Mouse (Mus musculus): ENCODE measurements at regions not wholly inside any gene's neighbourhood (a gene's known extent, or its start where the extent isn't known, plus 50 kb on each side); places are given as distances from the start of the nearest gene placed in this dataset.

DNA sequence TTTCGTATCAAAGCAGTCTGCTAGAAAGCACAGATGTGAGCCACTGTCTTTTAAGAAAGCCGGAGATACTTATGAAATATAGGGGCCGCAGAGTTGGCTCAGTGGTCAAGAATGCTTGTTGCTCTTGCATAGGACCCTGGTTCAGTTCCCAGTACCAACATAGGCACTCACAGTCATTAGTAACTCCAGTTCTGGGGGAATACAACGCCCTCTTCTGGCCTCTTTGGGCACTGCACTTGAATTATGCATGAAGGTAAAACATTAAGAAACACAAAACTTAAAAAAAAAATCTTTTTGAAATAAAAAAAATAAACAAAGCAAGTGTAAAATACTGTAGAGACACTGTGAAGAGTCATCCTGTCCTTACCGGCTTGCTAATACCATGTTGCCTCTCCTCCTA lies 94.7 kb upstream of the Irf2bp2 start:
- DNase-seq (ENCODE audit: low spot score) = no peak
- Histone ChIP-seq H3K9ac (ENCODE audit: low read length) (no peak overlapping the region), H3K36me3 (ENCODE audit: control insufficient read depth, insufficient read depth, low read length) (no peaks in the 10 kb centered on the region), H3K27ac (replicated peaks; ENCODE audit: low read depth, low read length) (no peak overlapping the region), H3K27me3 (ENCODE audit: control insufficient read depth, insufficient read depth, low read length) (no peaks in the 10 kb centered on the region), H3K9me3 (ENCODE audit: control insufficient read depth, low read length) (no peaks in the 10 kb centered on the region), H3K4me3 (ENCODE audit: low read depth, low read length) (no peak overlapping the region), H3K4me2 (ENCODE audit: low read depth, severe bottlenecking) (no peak overlapping the region), H3K4me1 (ENCODE audit: control insufficient read depth, insufficient read depth, low read length) (no peaks in the 10 kb centered on the region)
- ATAC-seq (ENCODE audit: insufficient number of reproducible peaks, low FRiP score, low TSS enrichment, low read depth) = no peak
- WGBS = 75% methylated on average over 5 of the region's 5 CpGs

GRCm38 (mm10) chr8:126688014-126688413 lies 94.2 kb upstream of the Irf2bp2 start:
- no peaks in the 10 kb centered on the region for H3K27me3 ChIP-seq (ENCODE audit: control insufficient read depth, insufficient read depth, low read length)
- H3K27ac ChIP-seq (replicated peaks; ENCODE audit: low read depth, low read length) = no peak overlapping the region
- H3K9ac ChIP-seq (ENCODE audit: low read length) = no peak overlapping the region
- no peak overlapping the region for H3K4me3 ChIP-seq (ENCODE audit: low read depth, low read length)
- no peak overlapping the region for H3K4me2 ChIP-seq (ENCODE audit: low read depth, severe bottlenecking)
- 80% methylated on average over 6 of the region's 6 CpGs for WGBS
- DNase-seq (ENCODE audit: low spot score) (no peak), ATAC-seq (ENCODE audit: insufficient number of reproducible peaks, low FRiP score, low TSS enrichment, low read depth) (no peak)
- no peaks in the 10 kb centered on the region for H3K4me1 ChIP-seq (ENCODE audit: control insufficient read depth, insufficient read depth, low read length)
- H3K9me3 ChIP-seq (ENCODE audit: control insufficient read depth, low read length) = no peaks in the 10 kb centered on the region
- H3K36me3 ChIP-seq (ENCODE audit: control insufficient read depth, insufficient read depth, low read length) = no peaks in the 10 kb centered on the region

- H3K9me3 ChIP-seq (ENCODE audit: control insufficient read depth, low read length) = no peaks in the 10 kb centered on the region
- 89% methylated on average over 4 of the region's 4 CpGs for WGBS
- ATAC-seq (ENCODE audit: insufficient number of reproducible peaks, low FRiP score, low TSS enrichment, low read depth) (no peak), DNase-seq (ENCODE audit: low spot score) (no peak)
- H3K9ac ChIP-seq (ENCODE audit: low read length) = no peak overlapping the region
- H3K27me3 ChIP-seq (ENCODE audit: control insufficient read depth, insufficient read depth, low read length) = no peaks in the 10 kb centered on the region
- no peaks in the 10 kb centered on the region for H3K36me3 ChIP-seq (ENCODE audit: control insufficient read depth, insufficient read depth, low read length)
- H3K4me3 ChIP-seq (ENCODE audit: low read depth, low read length) = no peak overlapping the region
- H3K4me2 ChIP-seq (ENCODE audit: low read depth, severe bottlenecking) = no peak overlapping the region
- H3K4me1 ChIP-seq (ENCODE audit: control insufficient read depth, insufficient read depth, low read length) = no peaks in the 10 kb centered on the region
- H3K27ac ChIP-seq (replicated peaks; ENCODE audit: low read depth, low read length) = no peak overlapping the region
Measured at GRCm38 (mm10) chr8:126686827-126687226, 93.0 kb upstream of the Irf2bp2 start.

- Histone ChIP-seq H3K4me1 (ENCODE audit: control insufficient read depth, insufficient read depth, low read length) (no peaks in the 10 kb centered on the region), H3K36me3 (ENCODE audit: control insufficient read depth, insufficient read depth, low read length) (no peaks in the 10 kb centered on the region), H3K27me3 (ENCODE audit: control insufficient read depth, insufficient read depth, low read length) (no peaks in the 10 kb centered on the region), H3K4me3 (ENCODE audit: low read depth, low read length) (no peak overlapping the region), H3K9me3 (ENCODE audit: control insufficient read depth, low read length) (no peaks in the 10 kb centered on the region), H3K4me2 (ENCODE audit: low read depth, severe bottlenecking) (no peak overlapping the region), H3K9ac (ENCODE audit: low read length) (no peak overlapping the region), H3K27ac (replicated peaks; ENCODE audit: low read depth, low read length) (no peak overlapping the region)
- 84% methylated on average over 6 of the region's 6 CpGs for WGBS
- DNase-seq (ENCODE audit: low spot score) (no peak), ATAC-seq (ENCODE audit: insufficient number of reproducible peaks, low FRiP score, low TSS enrichment, low read depth) (no peak)
Measured at GRCm38 (mm10) chr8:126685365-126685764, 91.6 kb upstream of the Irf2bp2 start.

GRCm38 (mm10) chr8:126683950-126684349 lies 90.2 kb upstream of the Irf2bp2 start:
- no peak overlapping the region for H3K4me2 ChIP-seq (ENCODE audit: low read depth, severe bottlenecking)
- no peak for ATAC-seq (ENCODE audit: insufficient number of reproducible peaks, low FRiP score, low TSS enrichment, low read depth)

DNA sequence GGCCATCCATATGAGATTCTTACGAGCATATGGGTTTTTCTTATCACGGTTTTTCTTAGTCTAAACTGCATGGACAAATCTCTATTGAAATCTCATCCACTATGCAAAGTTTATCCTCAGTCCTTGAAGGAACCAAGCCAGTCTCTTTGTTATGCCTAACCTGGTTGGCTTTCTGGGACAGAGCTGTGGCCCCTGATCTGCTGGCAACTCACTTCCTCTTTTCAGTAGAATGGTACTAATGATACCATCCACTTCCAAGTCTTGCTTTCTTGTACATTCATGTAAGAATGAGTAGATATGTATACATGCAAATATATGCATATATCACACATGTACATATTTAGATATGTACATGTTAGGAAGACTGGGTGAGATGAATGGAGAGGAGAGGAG lies 89.8 kb upstream of the Irf2bp2 start:
- Histone ChIP-seq H3K27me3 (ENCODE audit: control insufficient read depth, insufficient read depth, low read length) (no peaks in the 10 kb centered on the region), H3K9ac (ENCODE audit: low read length) (no peak overlapping the region), H3K36me3 (ENCODE audit: control insufficient read depth, insufficient read depth, low read length) (no peaks in the 10 kb centered on the region), H3K27ac (replicated peaks; ENCODE audit: low read depth, low read length) (no peak overlapping the region), H3K4me1 (ENCODE audit: control insufficient read depth, insufficient read depth, low read length) (no peaks in the 10 kb centered on the region), H3K4me2 (ENCODE audit: low read depth, severe bottlenecking) (no peak overlapping the region), H3K9me3 (ENCODE audit: control insufficient read depth, low read length) (no peaks in the 10 kb centered on the region), H3K4me3 (ENCODE audit: low read depth, low read length) (no peak overlapping the region)
- no peak for ATAC-seq (ENCODE audit: insufficient number of reproducible peaks, low FRiP score, low TSS enrichment, low read depth)
- no peak for DNase-seq (ENCODE audit: low spot score)
- 90% methylated on average over 2 of the region's 2 CpGs for WGBS

More at GRCm38 (mm10) chr8:126683950-126684349, 90.2 kb upstream of the Irf2bp2 start:
- H3K9ac ChIP-seq (ENCODE audit: low read length) = no peak overlapping the region
- no peak for DNase-seq (ENCODE audit: low spot score)
- H3K4me3 ChIP-seq (ENCODE audit: low read depth, low read length) = no peak overlapping the region
- no peaks in the 10 kb centered on the region for H3K36me3 ChIP-seq (ENCODE audit: control insufficient read depth, insufficient read depth, low read length)
- no peak overlapping the region for H3K27ac ChIP-seq (replicated peaks; ENCODE audit: low read depth, low read length)
- no peaks in the 10 kb centered on the region for H3K27me3 ChIP-seq (ENCODE audit: control insufficient read depth, insufficient read depth, low read length)
- H3K9me3 ChIP-seq (ENCODE audit: control insufficient read depth, low read length) = no peaks in the 10 kb centered on the region
- 70% methylated on average over 4 of the region's 4 CpGs for WGBS
- no peaks in the 10 kb centered on the region for H3K4me1 ChIP-seq (ENCODE audit: control insufficient read depth, insufficient read depth, low read length)

- H3K4me2 ChIP-seq (ENCODE audit: low read depth, severe bottlenecking) = no peak overlapping the region
- H3K27ac ChIP-seq (replicated peaks; ENCODE audit: low read depth, low read length) = no peak overlapping the region
- WGBS = 81% methylated on average over 9 of the region's 9 CpGs
- H3K4me3 ChIP-seq (ENCODE audit: low read depth, low read length) = no peak overlapping the region
- no peak for DNase-seq (ENCODE audit: low spot score)
- H3K36me3 ChIP-seq (ENCODE audit: control insufficient read depth, insufficient read depth, low read length) = no peaks in the 10 kb centered on the region
- H3K27me3 ChIP-seq (ENCODE audit: control insufficient read depth, insufficient read depth, low read length) = no peaks in the 10 kb centered on the region
- H3K9me3 ChIP-seq (ENCODE audit: control insufficient read depth, low read length) = no peaks in the 10 kb centered on the region
- no peaks in the 10 kb centered on the region for H3K4me1 ChIP-seq (ENCODE audit: control insufficient read depth, insufficient read depth, low read length)
- ATAC-seq (ENCODE audit: insufficient number of reproducible peaks, low FRiP score, low TSS enrichment, low read depth) = no peak
- no peak overlapping the region for H3K9ac ChIP-seq (ENCODE audit: low read length)
Measured at GRCm38 (mm10) chr8:126682817-126683554, 89.2 kb upstream of the Irf2bp2 start.

GRCm38 (mm10) chr8:126681948-126682651 lies 88.3 kb upstream of the Irf2bp2 start:
- Histone ChIP-seq H3K36me3 (ENCODE audit: control insufficient read depth, insufficient read depth, low read length) (no peaks in the 10 kb centered on the region), H3K27ac (replicated peaks; ENCODE audit: low read depth, low read length) (no peak overlapping the region), H3K9me3 (ENCODE audit: control insufficient read depth, low read length) (no peaks in the 10 kb centered on the region), H3K4me1 (ENCODE audit: control insufficient read depth, insufficient read depth, low read length) (no peaks in the 10 kb centered on the region), H3K9ac (ENCODE audit: low read length) (no peak overlapping the region), H3K4me3 (ENCODE audit: low read depth, low read length) (no peak overlapping the region), H3K4me2 (ENCODE audit: low read depth, severe bottlenecking) (no peak overlapping the region), H3K27me3 (ENCODE audit: control insufficient read depth, insufficient read depth, low read length) (no peaks in the 10 kb centered on the region)
- ATAC-seq (ENCODE audit: insufficient number of reproducible peaks, low FRiP score, low TSS enrichment, low read depth) (no peak), DNase-seq (ENCODE audit: low spot score) (no peak)
- WGBS = 67% methylated on average over 6 of the region's 6 CpGs
